Mouse (Mus musculus) stomach, embryonic 16.5 days (tissue): ENCODE results near the gene Smad6. TPM values are rescaled to one million over a fixed set of nuclear protein-coding genes. Genes with fewer than 3 reads are reported as not detected.

ENCODE experiments used
- ATAC-seq: fragments of 200-750 bp; cut with Nextera tagmentation; 2 replicates; pipeline ENCODE4 v1.8.0; 2017; ENCODE audit warnings: moderate number of reproducible peaks, moderate TSS enrichment; ENCODE audit not compliant: insufficient read depth, low FRiP score
- H3K27ac ChIP-seq: fragments of 300-500 bp; sonication (generic); 2 replicates; pipeline ENCODE4 v1.5.1; 2014; ENCODE audit warnings: low read length
- H3K27me3 ChIP-seq: fragments of 300-500 bp; sonication (generic); 2 replicates; pipeline ENCODE4 v1.6.1; 2014; ENCODE audit warnings: low read length, control low read depth, mixed read lengths; ENCODE audit not compliant: control insufficient read depth, insufficient read depth
- H3K36me3 ChIP-seq: fragments of 300-500 bp; sonication (generic); 2 replicates; pipeline ENCODE4 v1.6.1; 2014; ENCODE audit warnings: low read length; ENCODE audit not compliant: control insufficient read depth, insufficient read depth
- H3K4me1 ChIP-seq: fragments of 300-500 bp; sonication (generic); 2 replicates; pipeline ENCODE4 v1.6.1; 2014; ENCODE audit warnings: low read length, control low read depth, mixed read lengths; ENCODE audit not compliant: control insufficient read depth, insufficient read depth
- H3K4me2 ChIP-seq: fragments of 300-500 bp; sonication (generic); 2 replicates; pipeline ENCODE4 v1.6.1; 2014; ENCODE audit warnings: low read depth, low read length, mixed read lengths
- H3K4me3 ChIP-seq: fragments of 300-500 bp; sonication (generic); replicated peaks from 2 replicates; pipeline ENCODE4 v1.5.1; 2014; ENCODE audit warnings: mild to moderate bottlenecking, low read length
- H3K9ac ChIP-seq: fragments of 300-500 bp; sonication (generic); 2 replicates; pipeline ENCODE4 v1.6.1; 2014; ENCODE audit warnings: low read length
- H3K9me3 ChIP-seq: fragments of 300-500 bp; sonication (generic); replicated peaks from 2 replicates; pipeline ENCODE4 v1.6.1; 2016; ENCODE audit warnings: low read length, control low read depth; ENCODE audit not compliant: control insufficient read depth
- WGBS: fragments of 180-500 bp; shearing (Covaris S2); extraction: QIAGEN DNeasy Blood & Tissue Kit; methylation state at CpG from one replicate; pipeline ENCODE4 v1.1.7; 2014; 5-methylcytosine and 5-hydroxymethylcytosine counted together
- polyA plus RNA-seq: library from polyadenylated mRNA; unstranded; fragments of >200 nt; fragmentation: Nextera tagmentation; extraction: Ambion mirVana; gene quantifications from 2 replicates; pipeline ENCODE4 v1.2.1, GENCODE M21; 2015

Gene Smad6
- polyA plus RNA-seq, 1 experiment from 2014 or later, result 3.3 TPM

DNA sequence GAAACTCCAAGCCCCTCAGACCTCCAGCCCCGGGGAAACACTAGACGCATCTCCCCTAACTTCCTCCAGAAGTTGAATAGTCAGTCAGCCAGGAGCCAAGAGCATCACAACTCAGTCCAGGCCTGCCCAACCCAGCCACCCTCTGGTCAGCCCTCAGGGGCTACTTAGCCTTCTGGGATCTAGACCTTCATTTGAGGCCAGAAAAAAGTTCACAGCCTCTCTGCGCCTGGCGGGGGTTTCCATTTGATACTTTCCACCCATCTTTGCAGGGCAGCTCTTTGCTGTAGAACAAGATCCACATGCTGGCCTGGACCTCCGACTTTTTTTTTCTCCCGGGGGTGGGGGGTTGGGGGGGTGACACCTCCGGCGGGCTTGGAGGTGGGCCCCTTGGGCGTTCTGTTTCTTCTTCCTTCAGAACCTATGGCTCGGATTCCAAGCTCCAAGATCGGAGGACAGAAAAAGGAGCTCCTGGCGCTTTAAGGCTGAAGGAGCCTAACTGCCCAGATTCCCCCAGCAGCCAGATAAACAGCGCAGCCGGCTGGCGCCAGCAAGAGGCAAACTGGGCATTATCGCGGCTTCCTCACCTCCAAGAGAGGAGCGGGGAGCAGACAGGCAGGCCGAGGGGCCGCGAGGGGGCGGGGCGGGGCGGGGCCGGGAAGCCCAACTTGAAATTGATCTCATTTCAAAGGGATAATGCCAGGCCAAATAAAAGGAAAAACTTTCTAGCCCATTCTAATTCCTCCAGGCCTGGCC lies 5.0 kb downstream of the Smad6 start:
- no peak for ATAC-seq
- Histone ChIP-seq H3K4me2 (peak overlapping the region; percentile 95), H3K36me3 (peaks cover 11% of the 10 kb centered on the region), H3K4me1 (peaks cover 37% of the 10 kb centered on the region), H3K27me3 (no peaks in the 10 kb centered on the region), H3K9ac (peak overlapping the region; percentile 87), H3K9me3 (no peaks in the 10 kb centered on the region), H3K27ac (peak overlapping the region; percentile 82), H3K4me3 (peak overlapping the region; percentile 72)
- WGBS, result 4% methylated on average over 25 of the region's 25 CpGs

DNA sequence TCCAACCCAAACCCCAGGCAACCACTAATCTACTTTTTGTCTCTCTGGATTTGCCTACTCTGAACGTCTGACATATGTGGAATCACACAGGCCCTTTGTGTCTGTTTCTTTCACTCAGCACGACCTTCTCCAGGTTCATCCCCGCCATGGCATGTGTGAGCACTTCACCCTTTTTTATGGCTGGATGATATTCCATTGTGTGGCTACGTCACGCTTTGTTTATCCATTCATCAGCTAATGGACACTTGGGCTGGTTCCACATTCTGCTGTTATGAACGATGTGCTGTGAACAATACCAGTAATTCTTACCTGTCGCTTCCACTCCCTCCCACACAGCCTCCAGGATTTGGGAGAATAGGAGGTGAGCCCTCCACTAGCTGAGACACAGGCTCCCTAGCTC lies 5.8 kb downstream of the Smad6 start:
- WGBS, result 49% methylated on average over 7 of the region's 7 CpGs
- Histone ChIP-seq H3K27ac (peak overlapping the region; percentile 82), H3K4me2 (peak overlapping the region; percentile 95; the same call in 1 of the 2 replicates), H3K9me3 (0 out of 2 replicates have a peak, but pooled peaks cover 5% of the 10 kb centered on the region), H3K36me3 (peaks cover 18% of the 10 kb centered on the region), H3K4me3 (no peak overlapping the region), H3K9ac (no peak overlapping the region), H3K4me1 (peaks cover 37% of the 10 kb centered on the region), H3K27me3 (no peaks in the 10 kb centered on the region)
- no peak for ATAC-seq

DNA sequence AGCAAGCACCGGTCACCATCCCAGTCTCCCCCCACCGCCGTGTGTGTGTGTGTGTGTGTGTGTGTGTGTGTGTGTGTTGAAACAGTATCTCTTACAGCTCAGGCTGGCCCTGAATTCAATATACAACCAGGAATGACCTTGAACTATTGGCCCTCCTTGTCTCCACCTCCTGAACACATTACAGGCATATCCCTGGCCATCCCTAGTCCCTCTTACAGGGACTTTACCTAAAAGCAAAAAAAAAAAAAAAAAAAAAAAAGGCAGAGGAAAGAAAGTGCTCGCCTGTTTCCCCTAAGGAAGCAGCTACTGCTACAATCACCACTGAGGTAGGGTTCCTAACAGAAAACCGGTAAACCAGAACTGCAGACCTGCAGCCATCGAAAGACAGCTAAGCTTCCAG lies 7.1 kb downstream of the Smad6 start:
- Histone ChIP-seq H3K9me3 (0 out of 2 replicates have a peak, but pooled peaks cover 5% of the 10 kb centered on the region), H3K4me1 (peaks cover 37% of the 10 kb centered on the region), H3K27me3 (no peaks in the 10 kb centered on the region), H3K27ac (peak overlapping the region; percentile 23; the same call in 1 of the 2 replicates), H3K36me3 (peaks cover 21% of the 10 kb centered on the region), H3K4me2 (no peak overlapping the region), H3K4me3 (no peak overlapping the region), H3K9ac (peak overlapping the region; percentile 29; the same call in 1 of the 2 replicates)
- WGBS, result 55% methylated on average over 6 of the region's 6 CpGs
- no peak for ATAC-seq

- Histone ChIP-seq H3K4me3 (no peak overlapping the region), H3K36me3 (peaks cover 23% of the 10 kb centered on the region), H3K4me2 (no peak overlapping the region), H3K27me3 (no peaks in the 10 kb centered on the region), H3K9me3 (0 out of 2 replicates have a peak, but pooled peaks cover 5% of the 10 kb centered on the region), H3K9ac (no peak overlapping the region), H3K4me1 (peaks cover 5% of the 10 kb centered on the region), H3K27ac (no peak overlapping the region)
- 89% methylated on average over 1 of the region's 1 CpGs for WGBS
- no peak for ATAC-seq
These were observed 10.5 kb downstream of the Smad6 start for GRCm38 (mm10) chr9:64011356-64011755.

GRCm38 (mm10) chr9:64002981-64003380 lies 18.9 kb downstream of the Smad6 start:
- no peak for ATAC-seq
- H3K4me3 ChIP-seq, result no peak overlapping the region
- whole genome bisulfite sequencing, result 83% methylated on average over 7 of the region's 7 CpGs
- H3K4me1 ChIP-seq, result peaks cover 3% of the 10 kb centered on the region; the same call in 1 of the 2 replicates
- no peaks in the 10 kb centered on the region for H3K9me3 ChIP-seq
- no peaks in the 10 kb centered on the region for H3K27me3 ChIP-seq
- H3K4me2 ChIP-seq, result no peak overlapping the region
- no peak overlapping the region for H3K27ac ChIP-seq
- H3K9ac ChIP-seq, result no peak overlapping the region
- H3K36me3 ChIP-seq, result peaks cover 9% of the 10 kb centered on the region; the same call in 1 of the 2 replicates

DNA sequence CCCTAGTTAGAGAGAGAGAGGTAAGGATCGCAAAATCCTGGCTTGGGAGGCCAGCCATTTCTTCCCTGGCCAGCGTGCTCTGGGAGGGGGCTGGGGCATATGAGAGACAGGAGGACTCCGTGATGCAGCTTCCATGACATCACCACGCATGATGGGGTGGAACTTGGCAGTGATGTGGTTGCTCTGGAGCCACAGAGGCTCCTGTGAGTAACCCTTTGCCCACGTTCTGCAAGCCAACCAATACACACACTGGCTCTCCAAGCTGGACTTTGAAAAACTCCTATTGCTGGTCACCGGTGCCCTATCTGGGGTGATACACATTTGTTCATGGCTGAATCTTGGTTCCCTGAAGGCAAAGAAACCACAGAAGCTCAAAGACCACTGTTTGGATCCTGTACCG lies 20.8 kb downstream of the Smad6 start:
- WGBS, result 81% methylated on average over 7 of the region's 7 CpGs
- ATAC-seq, result no peak
- Histone ChIP-seq H3K9ac (no peak overlapping the region), H3K4me1 (peaks cover 8% of the 10 kb centered on the region; the same call in 1 of the 2 replicates), H3K4me2 (no peak overlapping the region), H3K27ac (no peak overlapping the region), H3K27me3 (no peaks in the 10 kb centered on the region), H3K9me3 (no peaks in the 10 kb centered on the region), H3K4me3 (no peak overlapping the region), H3K36me3 (peaks cover 3% of the 10 kb centered on the region; the same call in 1 of the 2 replicates)

- H3K4me3 ChIP-seq, result no peak overlapping the region
- no peaks in the 10 kb centered on the region for H3K36me3 ChIP-seq
- no peak overlapping the region for H3K4me2 ChIP-seq
- peaks cover 8% of the 10 kb centered on the region; the same call in 1 of the 2 replicates for H3K4me1 ChIP-seq
- H3K9me3 ChIP-seq, result no peaks in the 10 kb centered on the region
- no peak for ATAC-seq
- H3K27ac ChIP-seq, result no peak overlapping the region
- no peaks in the 10 kb centered on the region for H3K27me3 ChIP-seq
- no peak overlapping the region for H3K9ac ChIP-seq
- WGBS, result 81% methylated on average over 5 of the region's 5 CpGs
These were observed 21.8 kb downstream of the Smad6 start for GRCm38 (mm10) chr9:64000085-64000484.

GRCm38 (mm10) chr9:63999194-63999593 lies 22.7 kb downstream of the Smad6 start:
- Histone ChIP-seq H3K9me3 (no peaks in the 10 kb centered on the region), H3K9ac (no peak overlapping the region), H3K27me3 (no peaks in the 10 kb centered on the region), H3K4me1 (peaks cover 8% of the 10 kb centered on the region; the same call in 1 of the 2 replicates), H3K4me2 (no peak overlapping the region), H3K27ac (no peak overlapping the region), H3K4me3 (no peak overlapping the region), H3K36me3 (no peaks in the 10 kb centered on the region)
- WGBS, result 64% methylated on average over 9 of the region's 9 CpGs
- ATAC-seq, result no peak

DNA sequence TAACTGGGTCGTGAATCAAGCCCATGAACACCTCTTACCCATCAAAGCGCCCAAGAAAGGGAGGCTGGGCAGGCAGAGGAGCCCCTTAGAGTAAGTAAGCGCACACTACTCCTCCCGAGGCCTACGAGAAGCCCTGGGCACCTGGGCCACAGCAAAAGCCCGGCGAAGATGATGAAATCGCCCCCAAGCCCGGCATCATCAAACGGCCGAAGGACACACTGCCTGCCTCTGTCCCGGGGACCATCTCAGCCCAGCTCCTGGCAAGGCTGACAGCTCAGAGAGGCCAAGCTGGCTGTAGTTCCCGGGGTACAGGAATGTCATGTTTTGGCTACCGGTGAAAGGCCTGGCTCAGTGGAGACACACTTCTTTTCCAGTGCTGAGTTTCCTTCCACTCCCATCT lies 23.8 kb downstream of the Smad6 start:
- peaks cover 13% of the 10 kb centered on the region; the same call in 1 of the 2 replicates for H3K4me1 ChIP-seq
- WGBS, result 79% methylated on average over 14 of the region's 14 CpGs
- H3K36me3 ChIP-seq, result no peaks in the 10 kb centered on the region
- H3K4me2 ChIP-seq, result no peak overlapping the region
- H3K9ac ChIP-seq, result 0 out of 2 replicates have a peak overlapping the region, but pooled peaks have one; percentile 33
- H3K27ac ChIP-seq, result peak overlapping the region; percentile 34; the same call in 1 of the 2 replicates
- ATAC-seq, result no peak
- no peak overlapping the region for H3K4me3 ChIP-seq
- no peaks in the 10 kb centered on the region for H3K27me3 ChIP-seq
- no peaks in the 10 kb centered on the region for H3K9me3 ChIP-seq
